Mouse (Mus musculus): ENCODE data around the gene Minar1. TPM values are rescaled to one million over a fixed set of nuclear protein-coding genes. Genes with fewer than 3 reads are reported as not detected.

Gene Minar1
- polyA plus RNA-seq (2012; rRNA removed) = not detected in 2 replicates

DNA sequence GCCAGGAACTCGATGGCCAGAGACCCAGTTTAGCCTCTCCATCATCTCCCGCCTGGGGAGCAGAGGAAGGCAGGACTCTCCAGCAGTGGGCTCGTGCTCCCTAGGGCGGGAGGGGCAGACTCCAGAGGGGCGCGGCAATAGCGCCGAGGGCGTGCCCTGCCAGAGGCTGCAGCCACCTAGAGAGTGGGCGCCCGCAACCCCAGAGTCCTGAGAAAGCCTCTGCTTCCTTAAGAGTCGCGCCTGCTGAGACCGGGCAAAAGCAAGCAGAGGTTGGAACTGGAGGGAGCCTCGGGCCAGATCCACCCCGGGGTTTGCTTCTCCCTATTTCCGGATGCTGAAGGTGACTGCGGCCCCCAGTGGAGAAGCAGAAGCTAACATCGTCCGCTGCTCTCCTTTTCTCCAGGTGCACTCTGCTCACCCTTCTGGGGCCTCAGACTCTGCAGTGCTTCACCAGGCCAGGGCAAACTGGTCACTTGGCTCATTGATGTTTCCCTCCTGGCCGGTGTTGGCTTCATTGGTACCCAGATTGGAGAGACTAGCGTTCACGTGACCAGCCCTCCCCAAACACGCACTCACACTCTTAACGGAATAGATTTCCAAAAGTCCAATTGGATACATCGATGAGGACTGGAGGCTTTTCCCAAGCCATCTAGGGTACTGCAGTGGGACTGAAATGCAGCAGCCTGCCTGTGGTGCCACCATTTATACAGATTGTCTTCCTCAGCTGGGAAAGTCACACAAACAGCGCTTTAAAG lies at the start of gene Minar1:
Minar1 (minus strand) TSS at position 120 of the 755 bp plus-strand sequence.
- peaks cover 9% of the 10 kb centered on the region; the same call in 1 of the 2 replicates for H3K27me3 ChIP-seq (ENCODE audit: control insufficient read depth, insufficient read depth, low read length)
- WGBS = 4% methylated on average over 27 of the region's 27 CpGs
- peaks cover 4% of the 10 kb centered on the region for H3K4me1 ChIP-seq (ENCODE audit: control insufficient read depth, insufficient read depth, insufficient read length, low read length)
- H3K27ac ChIP-seq (ENCODE audit: insufficient read depth, low read depth, low read length) = no peak within 1 kb of the TSS
- H3K4me3 ChIP-seq (ENCODE audit: low read depth, low read length) = peak within 1 kb of the TSS; percentile 32
- TF ChIP-seq POLR2A (IDR thresholded peaks at IDR 0.05; ENCODE audit: low read depth, low read length) (no peak), CTCF (IDR thresholded peaks at IDR 0.05; ENCODE audit: extremely low read depth, insufficient read length, insufficient replicate concordance, low read depth, low read length) (no peak; the same call in 1 of the 2 replicates)
- no peaks in the 10 kb centered on the region for H3K36me3 ChIP-seq (ENCODE audit: control insufficient read depth, insufficient read depth, low read length)

DNA sequence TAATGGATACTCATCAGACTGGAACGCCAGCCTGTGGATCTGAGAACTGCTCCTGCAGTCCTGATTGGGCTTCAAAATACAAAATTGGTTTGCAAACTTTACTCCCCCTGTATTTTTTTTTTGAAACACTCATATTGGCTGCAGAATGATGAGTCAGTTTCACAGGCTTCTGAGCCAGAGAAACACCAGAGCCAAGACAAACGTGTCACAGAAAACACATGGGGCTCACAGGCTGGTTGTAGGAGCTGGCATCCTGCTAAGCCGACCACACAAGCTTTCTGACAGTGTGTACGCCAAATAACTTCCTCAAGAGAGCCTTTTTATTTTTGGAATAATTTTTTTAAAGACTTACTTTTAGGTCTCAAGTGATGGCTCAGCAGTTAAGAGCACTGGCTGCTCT lies 47.0 kb upstream of the Minar1 start:
- no peak overlapping the region for H3K4me3 ChIP-seq (ENCODE audit: low read depth, low read length)
- H3K27me3 ChIP-seq (ENCODE audit: control insufficient read depth, insufficient read depth, low read length) = no peaks in the 10 kb centered on the region
- no peak for TF ChIP-seq POLR2A (IDR thresholded peaks at IDR 0.05; ENCODE audit: low read depth, low read length)
- TF ChIP-seq CTCF (IDR thresholded peaks at IDR 0.05; ENCODE audit: extremely low read depth, insufficient read length, insufficient replicate concordance, low read depth, low read length) = no peak
- H3K36me3 ChIP-seq (ENCODE audit: control insufficient read depth, insufficient read depth, low read length) = no peaks in the 10 kb centered on the region
- 72% methylated on average over 4 of the region's 4 CpGs for WGBS
- H3K27ac ChIP-seq (ENCODE audit: insufficient read depth, low read depth, low read length) = no peak overlapping the region
- H3K4me1 ChIP-seq (ENCODE audit: control insufficient read depth, insufficient read depth, insufficient read length, low read length) = no peaks in the 10 kb centered on the region

DNA sequence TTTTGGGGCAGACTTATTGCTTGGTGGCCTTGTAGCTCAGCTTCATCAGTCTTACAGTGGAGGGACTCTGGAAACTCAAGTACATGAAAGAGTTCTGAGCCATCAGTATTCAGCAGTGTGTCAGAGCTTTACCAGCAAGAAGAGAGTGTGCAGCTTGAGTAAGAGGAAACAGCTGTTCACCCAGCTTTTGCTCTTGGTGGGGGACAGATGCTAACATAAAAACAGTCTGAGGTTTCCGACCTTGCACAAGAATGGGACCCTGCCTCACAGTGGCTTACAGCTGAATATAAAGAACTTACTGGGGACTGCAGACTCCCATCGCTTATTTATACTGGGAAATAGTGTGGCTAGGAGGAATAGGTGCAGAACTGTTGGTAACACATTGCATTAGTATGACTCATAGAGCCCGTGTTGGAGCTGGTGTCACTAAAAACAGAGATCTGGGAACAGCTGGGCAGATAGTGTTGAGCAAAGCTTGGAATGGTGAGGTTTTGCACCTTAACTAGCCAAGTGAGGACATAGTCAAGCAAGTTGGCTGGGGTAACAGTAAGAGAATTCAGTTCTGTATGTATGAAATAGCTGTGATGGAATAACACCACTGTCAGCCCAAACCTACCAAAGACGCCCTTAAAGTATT lies 44.5 kb upstream of the Minar1 start:
- no peaks in the 10 kb centered on the region for H3K27me3 ChIP-seq (ENCODE audit: control insufficient read depth, insufficient read depth, low read length)
- no peaks in the 10 kb centered on the region for H3K36me3 ChIP-seq (ENCODE audit: control insufficient read depth, insufficient read depth, low read length)
- no peak overlapping the region for H3K27ac ChIP-seq (ENCODE audit: insufficient read depth, low read depth, low read length)
- 67% methylated on average over 4 of the region's 4 CpGs for WGBS
- TF ChIP-seq POLR2A (IDR thresholded peaks at IDR 0.05; ENCODE audit: low read depth, low read length) = no peak
- no peak for TF ChIP-seq CTCF (IDR thresholded peaks at IDR 0.05; ENCODE audit: extremely low read depth, insufficient read length, insufficient replicate concordance, low read depth, low read length)
- no peak overlapping the region for H3K4me3 ChIP-seq (ENCODE audit: low read depth, low read length)
- H3K4me1 ChIP-seq (ENCODE audit: control insufficient read depth, insufficient read depth, insufficient read length, low read length) = no peaks in the 10 kb centered on the region

DNA sequence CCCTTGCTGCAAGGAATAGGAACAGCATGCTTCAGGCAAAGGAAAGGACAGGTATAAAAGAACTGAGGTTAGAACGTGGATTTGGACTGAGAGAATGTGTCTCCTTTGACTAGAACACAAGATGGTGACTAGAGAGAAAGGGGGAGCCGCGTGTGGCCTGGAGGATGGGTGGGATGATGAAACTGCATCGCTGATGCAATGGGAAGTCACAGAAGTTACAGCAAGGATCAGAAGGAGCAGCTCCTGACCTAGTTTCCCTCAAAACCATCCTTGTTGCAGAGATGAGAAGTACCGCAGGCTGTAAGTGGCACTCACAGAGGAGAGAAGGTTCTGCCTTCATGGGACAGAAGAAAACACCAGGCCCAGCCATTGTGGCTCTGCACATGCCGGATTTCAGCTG lies 28.0 kb upstream of the Minar1 start:
- H3K4me3 ChIP-seq (ENCODE audit: low read depth, low read length) = no peak overlapping the region
- WGBS = 76% methylated on average over 6 of the region's 6 CpGs
- TF ChIP-seq POLR2A (IDR thresholded peaks at IDR 0.05; ENCODE audit: low read depth, low read length) (no peak), CTCF (IDR thresholded peaks at IDR 0.05; ENCODE audit: extremely low read depth, insufficient read length, insufficient replicate concordance, low read depth, low read length) (no peak)
- no peaks in the 10 kb centered on the region for H3K27me3 ChIP-seq (ENCODE audit: control insufficient read depth, insufficient read depth, low read length)
- no peaks in the 10 kb centered on the region for H3K36me3 ChIP-seq (ENCODE audit: control insufficient read depth, insufficient read depth, low read length)
- H3K27ac ChIP-seq (ENCODE audit: insufficient read depth, low read depth, low read length) = no peak overlapping the region
- no peaks in the 10 kb centered on the region for H3K4me1 ChIP-seq (ENCODE audit: control insufficient read depth, insufficient read depth, insufficient read length, low read length)

DNA sequence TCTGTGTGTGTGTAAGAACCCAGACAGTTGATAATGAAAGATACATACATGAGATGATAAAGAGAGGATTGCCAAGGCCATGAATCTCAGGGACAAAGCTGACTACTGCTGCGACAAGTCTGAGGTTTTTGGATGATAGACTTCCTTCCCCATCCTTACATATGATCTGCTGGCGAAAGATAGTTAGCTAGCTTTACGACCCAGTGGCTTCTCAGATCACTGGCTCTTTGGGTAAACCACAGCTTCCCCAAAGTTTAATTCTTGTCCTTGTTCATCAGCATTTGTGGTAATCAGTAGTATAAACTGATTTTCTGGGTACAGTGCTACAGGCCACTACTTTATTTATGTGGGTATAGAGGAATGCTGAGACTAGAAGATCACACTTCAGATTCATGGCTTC lies 14.5 kb upstream of the Minar1 start:
- WGBS = 68% methylated on average over 3 of the region's 3 CpGs
- no peak for TF ChIP-seq POLR2A (IDR thresholded peaks at IDR 0.05; ENCODE audit: low read depth, low read length)
- Histone ChIP-seq H3K27me3 (ENCODE audit: control insufficient read depth, insufficient read depth, low read length) (no peaks in the 10 kb centered on the region), H3K4me3 (ENCODE audit: low read depth, low read length) (no peak overlapping the region), H3K27ac (ENCODE audit: insufficient read depth, low read depth, low read length) (no peak overlapping the region), H3K4me1 (ENCODE audit: control insufficient read depth, insufficient read depth, insufficient read length, low read length) (no peaks in the 10 kb centered on the region), H3K36me3 (ENCODE audit: control insufficient read depth, insufficient read depth, low read length) (no peaks in the 10 kb centered on the region)

DNA sequence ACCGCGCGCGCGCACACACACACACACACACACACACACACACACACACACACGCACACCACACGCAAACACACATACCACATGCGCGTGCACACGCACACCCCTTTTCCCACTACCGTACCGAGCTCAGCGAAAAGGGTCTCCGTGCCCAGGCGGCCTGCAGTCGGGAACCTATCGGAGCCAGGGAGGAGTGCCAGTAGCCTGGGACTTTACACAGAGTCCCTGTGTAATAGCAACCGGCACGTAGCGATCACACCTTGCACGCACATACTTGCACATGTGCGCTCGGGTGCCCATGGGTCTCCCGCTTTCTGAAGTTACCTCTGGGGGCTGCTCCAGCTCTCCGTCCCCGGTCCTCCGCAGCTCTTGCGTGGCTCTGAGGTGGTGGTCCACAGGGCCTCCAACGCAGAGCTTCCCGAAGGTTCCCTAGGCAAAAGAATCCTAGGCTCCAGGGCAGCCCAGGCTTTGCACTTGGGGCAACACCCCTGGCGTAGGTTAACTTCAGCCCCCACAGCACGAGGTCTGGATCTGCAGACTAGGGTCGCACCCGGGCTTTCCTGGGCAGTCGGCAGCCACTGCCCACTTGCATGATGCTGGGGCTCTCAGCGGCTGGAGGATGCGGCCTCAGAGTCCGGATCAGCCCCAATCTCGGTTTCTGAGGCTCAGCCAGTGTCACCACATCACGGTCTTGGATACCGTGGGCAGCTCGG lies 474 bp downstream of the Minar1 start:
- Histone ChIP-seq H3K36me3 (ENCODE audit: control insufficient read depth, insufficient read depth, low read length) (no peaks in the 10 kb centered on the region), H3K4me3 (ENCODE audit: low read depth, low read length) (peak overlapping the region; percentile 32), H3K4me1 (ENCODE audit: control insufficient read depth, insufficient read depth, insufficient read length, low read length) (peaks cover 4% of the 10 kb centered on the region), H3K27ac (ENCODE audit: insufficient read depth, low read depth, low read length) (no peak overlapping the region), H3K27me3 (ENCODE audit: control insufficient read depth, insufficient read depth, low read length) (peaks cover 9% of the 10 kb centered on the region; the same call in 1 of the 2 replicates)
- TF ChIP-seq CTCF (IDR thresholded peaks at IDR 0.05; ENCODE audit: extremely low read depth, insufficient read length, insufficient replicate concordance, low read depth, low read length) (no peak), POLR2A (IDR thresholded peaks at IDR 0.05; ENCODE audit: low read depth, low read length) (no peak)
- WGBS = 3% methylated on average over 42 of the region's 42 CpGs

DNA sequence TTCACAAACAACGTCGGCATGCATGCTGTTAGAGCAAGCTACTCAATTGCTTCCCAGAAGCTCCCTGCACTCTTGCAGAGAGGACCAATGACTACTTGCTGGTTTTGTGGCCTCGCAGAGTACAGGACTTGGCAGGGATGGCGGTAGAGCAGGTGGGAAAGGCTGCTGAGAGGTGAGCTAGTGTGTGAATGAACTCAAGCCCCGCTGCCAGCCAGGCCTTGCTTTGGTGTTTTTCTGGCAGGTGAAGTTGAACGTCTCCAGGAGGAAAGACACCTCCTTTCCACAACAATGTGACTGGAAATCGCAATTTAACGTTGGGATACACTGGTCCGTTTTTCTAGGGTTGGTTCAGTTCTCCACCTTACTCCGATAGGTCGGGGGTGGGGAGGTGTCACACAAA lies 1.2 kb downstream of the Minar1 start:
- H3K4me1 ChIP-seq (ENCODE audit: control insufficient read depth, insufficient read depth, insufficient read length, low read length) = peaks cover 4% of the 10 kb centered on the region
- no peak overlapping the region for H3K27ac ChIP-seq (ENCODE audit: insufficient read depth, low read depth, low read length)
- no peak overlapping the region for H3K4me3 ChIP-seq (ENCODE audit: low read depth, low read length)
- TF ChIP-seq CTCF (IDR thresholded peaks at IDR 0.05; ENCODE audit: extremely low read depth, insufficient read length, insufficient replicate concordance, low read depth, low read length) (no peak), POLR2A (IDR thresholded peaks at IDR 0.05; ENCODE audit: low read depth, low read length) (no peak)
- H3K36me3 ChIP-seq (ENCODE audit: control insufficient read depth, insufficient read depth, low read length) = no peaks in the 10 kb centered on the region
- peaks cover 9% of the 10 kb centered on the region; the same call in 1 of the 2 replicates for H3K27me3 ChIP-seq (ENCODE audit: control insufficient read depth, insufficient read depth, low read length)
- WGBS = 16% methylated on average over 11 of the region's 11 CpGs

Measured in small intestine, adult 2 months (tissue).